Mouse (Mus musculus) A20 (cell line): ENCODE data around the gene Gm37240.

Experiments
- DNase-seq: peaks from one replicate; pipeline ENCODE4 v3.0.0-alpha.2; 2011; ENCODE audit warnings: low read depth, low spot score

The Gm37240 gene

GRCm38 (mm10) chr3:85635126-85635419, 252.2 kb downstream of the Gm37240 start:
- no peak for DNase-seq

GRCm38 (mm10) chr3:85634389-85635125, 252.8 kb downstream of the Gm37240 start:
- DNase-seq: peak; percentile 43

GRCm38 (mm10) chr3:85633733-85634132, 253.6 kb downstream of the Gm37240 start:
- no peak for DNase-seq

- no peak for DNase-seq
Measured at GRCm38 (mm10) chr3:85629895-85630510, 257.3 kb downstream of the Gm37240 start.

GRCm38 (mm10) chr3:85619751-85620150, 267.6 kb downstream of the Gm37240 start:
- DNase-seq: no peak

GRCm38 (mm10) chr3:85619345-85619744, 268.0 kb downstream of the Gm37240 start:
- no peak for DNase-seq

GRCm38 (mm10) chr3:85618885-85619284, 268.4 kb downstream of the Gm37240 start:
- DNase-seq: no peak

GRCm38 (mm10) chr3:85616389-85616788, 270.9 kb downstream of the Gm37240 start:
- DNase-seq: no peak

GRCm38 (mm10) chr3:85607753-85608152, 279.6 kb downstream of the Gm37240 start:
- DNase-seq: no peak

GRCm38 (mm10) chr3:85606912-85607311, 280.4 kb downstream of the Gm37240 start:
- DNase-seq: no peak

- no peak for DNase-seq
Measured at GRCm38 (mm10) chr3:85603811-85604210, 283.5 kb downstream of the Gm37240 start.

- no peak for DNase-seq
Measured at GRCm38 (mm10) chr3:85601841-85602305, 285.4 kb downstream of the Gm37240 start.

GRCm38 (mm10) chr3:85599526-85599925, 287.8 kb downstream of the Gm37240 start:
- no peak for DNase-seq

- no peak for DNase-seq
Measured at GRCm38 (mm10) chr3:85594452-85594851, 292.9 kb downstream of the Gm37240 start.

GRCm38 (mm10) chr3:85592640-85593252, 294.6 kb downstream of the Gm37240 start:
- no peak for DNase-seq

GRCm38 (mm10) chr3:85592067-85592466, 295.3 kb downstream of the Gm37240 start:
- DNase-seq: no peak

GRCm38 (mm10) chr3:85590090-85590754, 297.1 kb downstream of the Gm37240 start:
- DNase-seq: no peak

- DNase-seq: no peak
Measured at GRCm38 (mm10) chr3:85588701-85589100, 298.6 kb downstream of the Gm37240 start.

GRCm38 (mm10) chr3:85584966-85585365, 302.4 kb downstream of the Gm37240 start:
- DNase-seq: no peak

GRCm38 (mm10) chr3:85583194-85583593, 304.1 kb downstream of the Gm37240 start:
- no peak for DNase-seq

GRCm38 (mm10) chr3:85582726-85583125, 304.6 kb downstream of the Gm37240 start:
- no peak for DNase-seq
